Mouse (Mus musculus) forebrain, postnatal 0 days (tissue): ENCODE results near the gene Dusp10. TPM values are rescaled to one million over a fixed set of nuclear protein-coding genes. Genes with fewer than 3 reads are reported as not detected.

Experiments used
- ATAC-seq: fragments of 200-750 bp; cut with Nextera tagmentation; 2 replicates; pipeline ENCODE4 v1.8.0; 2017; ENCODE audit warnings: mild to moderate bottlenecking, moderate library complexity
- DNase-seq: peaks from one replicate; pipeline ENCODE4 v3.0.0-alpha.2; 2015
- H3K27ac ChIP-seq: fragments of 300-500 bp; sonication (generic); 2 replicates; pipeline ENCODE4 v1.5.1; 2014; ENCODE audit warnings: low read depth, mild to moderate bottlenecking, antibody characterized with exemption, low read length, moderate library complexity, mixed read lengths
- H3K27me3 ChIP-seq: fragments of 300-500 bp; sonication (generic); 2 replicates; pipeline ENCODE4 v1.6.1; 2014; ENCODE audit warnings: mild to moderate bottlenecking, low read length, mixed read lengths; ENCODE audit not compliant: insufficient read depth
- H3K36me3 ChIP-seq: fragments of 300-500 bp; sonication (generic); 2 replicates; pipeline ENCODE4 v1.6.1; 2014; ENCODE audit warnings: mild to moderate bottlenecking, moderate library complexity; ENCODE audit not compliant: insufficient read depth
- H3K4me1 ChIP-seq: fragments of 300-500 bp; sonication (generic); 2 replicates; pipeline ENCODE4 v1.6.1; 2014; ENCODE audit warnings: antibody characterized with exemption; ENCODE audit not compliant: insufficient read depth
- H3K4me2 ChIP-seq: fragments of 300-500 bp; sonication (generic); 2 replicates; pipeline ENCODE4 v1.6.1; 2014; ENCODE audit warnings: low read depth, mild to moderate bottlenecking, moderate library complexity
- H3K4me3 ChIP-seq: fragments of 300-500 bp; sonication (generic); 2 replicates; pipeline ENCODE4 v1.5.1; 2014; ENCODE audit warnings: low read depth, low read length, mixed read lengths
- H3K9ac ChIP-seq: fragments of 300-500 bp; sonication (generic); 2 replicates; pipeline ENCODE4 v1.6.1; 2014; ENCODE audit warnings: mild to moderate bottlenecking
- H3K9me3 ChIP-seq: fragments of 300-500 bp; sonication (generic); 2 replicates; pipeline ENCODE4 v1.6.1; 2016; ENCODE audit warnings: low read length
- CTCF ChIP-seq: sonication (generic); IDR thresholded peaks from 2 replicates; pipeline ENCODE4 v1.5.1; 2016; ENCODE audit warnings: antibody characterized with exemption, control low read depth, low read depth
- WGBS: fragments of 180-500 bp; shearing (Covaris S2); extraction: QIAGEN DNeasy Blood & Tissue Kit; methylation state at CpG from one replicate; pipeline ENCODE4 v1.1.7; 2014; 5-methylcytosine and 5-hydroxymethylcytosine counted together
- polyA plus RNA-seq: library from polyadenylated mRNA; unstranded; fragments of >200 nt; fragmentation: Nextera tagmentation; extraction: Ambion mirVana; gene quantifications from 2 replicates; pipeline ENCODE4 v1.2.1, GENCODE M21; 2015
- total RNA-seq: library from RNA; depleted of rRNA; stranded (reverse); fragments of >200 nt; gene quantifications from 2 replicates; pipeline ENCODE4 v1.2.3, GENCODE M21; 2014

Dusp10 gene
- total and polyA plus RNA-seq, 2 experiments from 2014 or later = 3.8 to 8.9 TPM

DNA sequence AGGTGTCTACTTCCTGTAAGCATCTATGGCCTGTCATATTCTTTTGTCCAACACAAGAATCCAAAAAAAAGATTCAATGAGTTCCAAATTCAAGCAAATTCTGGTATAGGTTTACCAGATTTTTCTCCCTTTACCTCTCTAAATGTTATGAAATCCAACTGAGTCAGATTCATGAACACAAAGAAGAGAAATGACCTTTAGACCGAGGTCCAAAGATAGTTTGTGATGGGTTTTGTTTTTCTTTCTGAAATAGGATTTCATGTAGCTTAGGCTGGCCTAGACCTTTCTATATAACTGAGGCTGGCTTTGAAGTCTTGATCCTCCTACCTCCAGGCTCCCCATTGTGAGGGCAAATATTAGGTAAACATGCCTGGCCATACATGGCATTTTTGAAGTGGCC, 48.8 kb downstream of the Dusp10 start:
- peaks cover 9% of the 10 kb centered on the region; the same call in 1 of the 2 replicates for H3K4me1 ChIP-seq
- no peak overlapping the region for H3K9ac ChIP-seq
- ATAC-seq = no peak
- no peak for TF ChIP-seq CTCF
- WGBS = 96% methylated on average over 1 of the region's 1 CpGs
- H3K4me3 ChIP-seq = no peak overlapping the region
- no peak overlapping the region for H3K27ac ChIP-seq
- no peak overlapping the region for H3K4me2 ChIP-seq
- H3K27me3 ChIP-seq = no peaks in the 10 kb centered on the region
- no peak for DNase-seq
- H3K36me3 ChIP-seq = no peaks in the 10 kb centered on the region
- no peaks in the 10 kb centered on the region for H3K9me3 ChIP-seq

DNA sequence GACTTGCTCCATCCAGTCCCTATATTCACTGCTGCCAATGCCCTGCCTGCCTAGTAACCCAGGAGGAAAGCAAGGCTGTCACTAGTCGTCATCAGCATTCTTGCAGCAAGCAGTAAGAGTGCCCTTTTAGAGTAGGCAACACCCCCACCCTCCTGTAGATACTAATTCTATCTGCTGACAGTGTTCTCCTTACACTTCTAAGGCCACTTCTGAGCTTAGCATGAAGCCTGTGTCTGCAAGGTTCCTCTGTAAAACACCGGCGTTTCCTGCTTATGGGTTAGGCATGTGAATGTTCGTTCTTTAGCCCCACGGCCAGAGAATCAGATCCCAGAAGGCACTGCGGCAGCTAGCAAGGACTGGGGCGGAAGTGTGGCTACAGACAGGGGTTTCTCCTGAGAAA, 51.2 kb downstream of the Dusp10 start:
- Histone ChIP-seq H3K27me3 (no peaks in the 10 kb centered on the region), H3K36me3 (no peaks in the 10 kb centered on the region), H3K4me1 (peaks cover 9% of the 10 kb centered on the region; the same call in 1 of the 2 replicates), H3K9me3 (no peaks in the 10 kb centered on the region), H3K27ac (no peak overlapping the region), H3K4me2 (no peak overlapping the region), H3K4me3 (no peak overlapping the region), H3K9ac (no peak overlapping the region)
- ATAC-seq (no peak), DNase-seq (no peak)
- TF ChIP-seq CTCF = no peak
- 75% methylated on average over 7 of the region's 7 CpGs for WGBS

DNA sequence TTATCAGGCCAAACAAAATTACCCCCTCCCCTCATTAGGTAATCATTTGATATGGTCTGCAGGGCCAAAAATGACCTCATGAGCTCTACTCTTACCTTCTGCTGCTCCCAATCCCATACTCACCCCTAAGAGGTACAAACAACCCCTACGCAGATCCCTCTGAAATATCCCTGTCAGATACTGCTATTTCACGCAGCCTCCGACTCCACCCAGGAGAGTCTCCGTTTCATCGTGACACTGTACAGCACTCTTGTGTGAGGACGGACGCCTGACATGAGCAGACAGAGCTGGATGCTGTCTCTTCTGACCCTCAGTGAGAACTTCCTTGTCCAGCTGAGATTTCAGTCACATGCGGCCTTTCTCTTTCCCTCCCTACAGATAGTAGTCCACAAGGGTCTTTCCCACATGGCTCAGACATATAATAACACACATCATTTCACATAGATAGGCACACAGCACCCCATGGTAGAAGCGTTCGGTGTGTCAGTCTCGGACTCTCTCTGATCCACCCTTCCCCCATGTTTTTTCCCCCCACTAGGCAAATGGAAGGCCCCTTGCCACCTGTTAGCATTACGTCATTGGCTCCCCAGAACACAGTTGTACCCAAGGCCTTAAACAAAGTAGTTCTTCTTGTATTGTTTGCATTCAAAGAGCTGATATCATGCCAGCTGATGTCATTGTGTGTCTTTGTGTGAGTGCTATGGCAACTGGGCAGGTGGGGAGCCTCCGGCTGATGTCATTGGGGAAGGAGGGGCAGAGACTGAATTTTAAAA, 52.7 kb downstream of the Dusp10 start:
- peak overlapping the region; percentile 67 for H3K27ac ChIP-seq
- DNase-seq (peak; percentile 71), ATAC-seq (peak; percentile 90)
- no peaks in the 10 kb centered on the region for H3K9me3 ChIP-seq
- no peaks in the 10 kb centered on the region for H3K27me3 ChIP-seq
- TF ChIP-seq CTCF = no peak
- H3K9ac ChIP-seq = no peak overlapping the region
- H3K4me1 ChIP-seq = peaks cover 9% of the 10 kb centered on the region; the same call in 1 of the 2 replicates
- H3K4me3 ChIP-seq = no peak overlapping the region
- H3K36me3 ChIP-seq = no peaks in the 10 kb centered on the region
- WGBS = 32% methylated on average over 13 of the region's 13 CpGs
- H3K4me2 ChIP-seq = no peak overlapping the region

DNA sequence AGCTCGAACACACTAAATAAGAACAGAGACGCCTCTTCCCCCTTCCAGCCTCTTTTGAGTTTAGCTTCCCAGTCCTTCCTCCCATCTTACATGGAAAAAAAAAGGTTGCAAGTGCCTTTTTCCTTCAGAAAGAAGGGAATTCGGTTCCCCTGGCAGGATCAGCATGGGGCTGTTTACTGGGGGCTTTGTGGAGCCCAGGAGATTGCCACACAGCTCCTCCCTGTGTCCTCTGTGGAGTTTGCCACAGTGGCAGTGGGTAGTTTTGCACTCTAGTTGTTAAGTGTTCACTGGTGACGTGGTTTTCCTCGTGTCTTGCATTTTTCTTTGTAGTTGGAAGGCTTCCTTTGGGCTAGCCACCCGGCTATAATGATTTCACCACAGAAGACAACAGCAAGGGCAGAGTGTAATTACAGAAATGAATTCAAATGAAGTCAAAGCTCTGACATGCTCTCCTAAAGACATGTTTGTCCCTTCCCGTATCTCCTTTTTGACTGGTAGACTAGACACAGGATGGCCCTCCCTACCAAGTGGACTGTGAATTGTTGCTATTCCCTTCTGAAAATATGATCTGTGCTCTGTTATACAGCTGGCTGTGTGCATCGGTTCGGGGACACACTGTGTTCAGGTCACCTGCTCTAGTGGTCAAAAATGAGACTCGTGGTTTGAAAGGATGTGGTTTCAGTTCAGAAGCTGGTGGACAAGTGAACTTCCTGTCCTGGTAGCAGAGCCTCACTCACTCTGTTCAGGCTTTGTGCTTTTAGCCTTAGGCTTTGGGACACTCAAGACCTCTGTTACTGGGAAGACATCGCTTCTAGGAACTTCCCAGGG, 53.6 kb downstream of the Dusp10 start:
- Histone ChIP-seq H3K4me2 (no peak overlapping the region), H3K4me1 (peaks cover 9% of the 10 kb centered on the region; the same call in 1 of the 2 replicates), H3K27ac (peak overlapping the region; percentile 4; the same call in 1 of the 2 replicates), H3K9me3 (no peaks in the 10 kb centered on the region), H3K27me3 (no peaks in the 10 kb centered on the region), H3K4me3 (no peak overlapping the region), H3K9ac (no peak overlapping the region), H3K36me3 (peaks cover 4% of the 10 kb centered on the region; the same call in 1 of the 2 replicates)
- DNase-seq = peak; percentile 26
- TF ChIP-seq CTCF = no peak; the same call in 1 of the 2 replicates
- peak; percentile 77 for ATAC-seq
- WGBS = 28% methylated on average over 11 of the region's 11 CpGs

DNA sequence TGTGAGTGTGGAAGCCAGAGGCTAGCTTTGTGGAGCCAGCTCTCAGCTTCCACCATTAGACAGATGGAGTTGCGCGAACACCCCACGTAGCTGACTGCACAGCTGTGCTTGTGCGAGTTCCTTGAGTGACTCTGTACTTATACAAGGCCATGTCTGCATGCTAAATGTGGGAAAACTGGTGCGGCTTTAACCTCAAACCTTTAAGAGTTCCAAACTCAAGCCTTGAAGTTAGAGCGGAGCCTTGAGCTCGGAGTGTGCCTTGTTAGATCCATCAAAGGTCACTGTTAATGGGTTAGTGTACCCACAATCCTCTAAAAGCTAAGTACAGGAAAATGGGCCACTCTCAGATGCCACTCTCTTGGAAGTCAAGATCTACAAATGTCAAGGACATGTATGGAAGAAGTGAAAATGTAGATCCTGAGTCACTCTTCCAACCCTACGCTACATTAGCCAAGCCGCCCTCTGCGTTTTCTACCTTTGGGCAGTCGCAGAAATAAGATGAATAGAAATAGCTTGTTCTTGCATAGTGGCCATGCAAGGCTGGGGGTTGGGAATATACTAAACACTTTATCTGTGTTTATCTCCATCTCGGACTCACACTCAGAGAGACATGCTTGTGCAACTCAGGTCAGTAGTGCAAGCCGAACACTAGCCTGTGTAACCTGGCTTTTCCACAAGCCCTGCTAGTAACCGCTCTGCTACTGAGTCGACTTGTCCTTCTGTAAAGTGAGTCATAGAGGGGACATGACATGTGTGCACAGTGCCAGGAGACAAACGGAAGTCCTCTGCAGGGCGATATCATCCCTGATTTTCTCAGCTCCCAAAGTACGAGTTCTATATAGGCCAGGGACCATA, 54.8 kb downstream of the Dusp10 start:
- no peak overlapping the region for H3K9ac ChIP-seq
- H3K4me1 ChIP-seq = peaks cover 9% of the 10 kb centered on the region; the same call in 1 of the 2 replicates
- ATAC-seq = no peak
- H3K27me3 ChIP-seq = no peaks in the 10 kb centered on the region
- no peak for DNase-seq
- no peaks in the 10 kb centered on the region for H3K9me3 ChIP-seq
- 89% methylated on average over 18 of the region's 18 CpGs for WGBS
- no peak overlapping the region for H3K27ac ChIP-seq
- no peak overlapping the region for H3K4me3 ChIP-seq
- TF ChIP-seq CTCF = no peak
- H3K4me2 ChIP-seq = no peak overlapping the region
- H3K36me3 ChIP-seq = peaks cover 4% of the 10 kb centered on the region; the same call in 1 of the 2 replicates

DNA sequence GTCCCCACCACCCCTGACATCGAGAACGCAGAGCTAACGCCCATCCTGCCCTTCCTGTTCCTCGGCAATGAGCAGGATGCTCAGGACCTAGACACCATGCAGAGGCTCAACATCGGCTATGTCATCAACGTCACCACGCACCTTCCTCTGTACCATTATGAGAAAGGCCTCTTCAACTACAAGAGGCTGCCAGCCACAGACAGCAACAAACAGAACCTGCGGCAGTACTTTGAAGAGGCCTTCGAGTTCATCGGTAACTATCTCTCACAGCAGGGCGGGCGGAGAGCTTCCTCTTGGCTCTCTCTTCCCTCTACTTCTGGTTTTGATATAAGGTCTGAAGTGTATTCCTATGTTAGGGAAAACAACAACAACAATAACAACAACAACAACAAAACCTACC, 55.9 kb downstream of the Dusp10 start:
- Histone ChIP-seq H3K4me1 (peaks cover 9% of the 10 kb centered on the region; the same call in 1 of the 2 replicates), H3K9me3 (no peaks in the 10 kb centered on the region), H3K9ac (no peak overlapping the region), H3K27ac (no peak overlapping the region), H3K36me3 (peaks cover 4% of the 10 kb centered on the region; the same call in 1 of the 2 replicates), H3K4me3 (no peak overlapping the region), H3K27me3 (no peaks in the 10 kb centered on the region), H3K4me2 (no peak overlapping the region)
- DNase-seq (no peak), ATAC-seq (no peak)
- WGBS = 98% methylated on average over 12 of the region's 12 CpGs
- TF ChIP-seq CTCF = no peak
